7 mouse cellular contexts compared by ENCODE assay signal in genomic region chr9:95637271-95638181, GRCm38 (mm10). TPM values are rescaled to one million over a fixed set of nuclear protein-coding genes. Genes with fewer than 3 reads are reported as not detected.
DNase-seq lines count a peak whose midpoint lies in the region; ATAC-seq and TF ChIP-seq lines count a peak whose summit lies in the region.

Pcolce2 (plus strand) TSS chr9:95637601.

- no peaks in the 10 kb centered on the region for H3K4me1 ChIP-seq in cerebellum, adult 2 months (ENCODE audit: control insufficient read depth, insufficient read depth, low read length)
- no peaks in the 10 kb centered on the region for H3K4me1 ChIP-seq in hindbrain, embryonic 11.5 days (replicated peaks; ENCODE audit: control insufficient read depth, insufficient read depth, low read length)
- no peaks in the 10 kb centered on the region for H3K4me1 ChIP-seq in stomach, embryonic 14.5 days (ENCODE audit: control insufficient read depth, insufficient read depth, low read length)

- H3K4me2 ChIP-seq in hindbrain, embryonic 11.5 days (replicated peaks; ENCODE audit: low read depth, low read length) = peak within 1 kb of the TSS; percentile 95
- peak within 1 kb of the TSS; percentile 98 for H3K4me2 ChIP-seq in stomach, embryonic 14.5 days (replicated peaks; ENCODE audit: low read depth, low read length)

- H3K27ac ChIP-seq in cerebellum, adult 2 months (ENCODE audit: insufficient read depth, low read length) = no peak within 1 kb of the TSS
- H3K27ac ChIP-seq in hindbrain, embryonic 11.5 days (ENCODE audit: low read depth, low read length) = peak within 1 kb of the TSS; percentile 7; the same call in 1 of the 2 replicates
- no peak within 1 kb of the TSS for H3K27ac ChIP-seq in stomach, embryonic 14.5 days (ENCODE audit: low read length)

- peak; percentile 89 for DNase-seq in ZHBTc4 (ENCODE audit: low read depth, low spot score)
- peak; percentile 46 to 48 for DNase-seq in cerebellum, adult 2 months
- peak; percentile 69 for DNase-seq in forelimb bud, embryonic 11.5 days (ENCODE audit: low read depth, low spot score)
- DNase-seq in hindbrain, embryonic 11.5 days (ENCODE audit: low spot score) = peak; percentile 79
- peak; percentile 21 to 42 for DNase-seq in layer of hippocampus, postnatal 10 days (ENCODE audit: low spot score in 2 of 2)

- under 1% methylated on average over 71 of the region's 71 CpGs for WGBS in cerebellum, adult 2 months
- WGBS in hindbrain, embryonic 11.5 days = under 1% methylated on average over 59 of the region's 71 CpGs
- WGBS in stomach, embryonic 14.5 days = under 1% methylated on average over 51 of the region's 71 CpGs

- no peaks in the 10 kb centered on the region for H3K36me3 ChIP-seq in hindbrain, embryonic 11.5 days (ENCODE audit: control insufficient read depth, insufficient read depth, low read length)
- no peaks in the 10 kb centered on the region for H3K36me3 ChIP-seq in stomach, embryonic 14.5 days (ENCODE audit: control insufficient read depth, insufficient read depth, low read length)

- H3K9me3 ChIP-seq in hindbrain, embryonic 11.5 days (ENCODE audit: control insufficient read depth, low read length) = no peaks in the 10 kb centered on the region
- no peaks in the 10 kb centered on the region for H3K9me3 ChIP-seq in stomach, embryonic 14.5 days (ENCODE audit: control insufficient read depth, low read depth, low read length)

- TF ChIP-seq CTCF in cerebellum, adult 2 months (IDR thresholded peaks at IDR 0.05; ENCODE audit: borderline replicate concordance, insufficient read depth, low read depth, low read length) = no peak

- H3K27me3 ChIP-seq in cerebellum, adult 2 months (ENCODE audit: control insufficient read depth, insufficient read depth, low read length) = no peaks in the 10 kb centered on the region; the same call in 1 of the 2 replicates
- H3K27me3 ChIP-seq in hindbrain, embryonic 11.5 days (ENCODE audit: control insufficient read depth, insufficient read depth, low read length) = peaks cover 2% of the 10 kb centered on the region; the same call in 1 of the 2 replicates
- H3K27me3 ChIP-seq in stomach, embryonic 14.5 days (ENCODE audit: control insufficient read depth, insufficient read depth, low read length) = no peaks in the 10 kb centered on the region

- peak within 1 kb of the TSS; percentile 61 for H3K4me3 ChIP-seq in cerebellum, adult 2 months (replicated peaks; ENCODE audit: insufficient read depth, low read depth, low read length)
- H3K4me3 ChIP-seq in hindbrain, embryonic 11.5 days (ENCODE audit: low read depth, low read length) = peak within 1 kb of the TSS; percentile 73
- peak within 1 kb of the TSS; percentile 54 for H3K4me3 ChIP-seq in stomach, embryonic 14.5 days (ENCODE audit: low read depth, low read length)

- peak; percentile 94 for ATAC-seq in hindbrain, embryonic 11.5 days (ENCODE audit: low FRiP score)
- ATAC-seq in megakaryocyte progenitor cell, adult 5-6 weeks (replicated peaks; ENCODE audit: poor library complexity) = peak; percentile 49
- ATAC-seq in stomach, embryonic 14.5 days (ENCODE audit: insufficient number of reproducible peaks, insufficient read depth, low FRiP score, low read depth) = peak; percentile 58; the same call in 1 of the 2 replicates

- H3K9ac ChIP-seq in hindbrain, embryonic 11.5 days (ENCODE audit: low read depth, low read length) = peak within 1 kb of the TSS; percentile 80
- peak within 1 kb of the TSS; percentile 52 for H3K9ac ChIP-seq in stomach, embryonic 14.5 days (replicated peaks; ENCODE audit: low read depth, low read length)

- no peak for TF ChIP-seq POLR2A in cerebellum, adult 2 months (IDR thresholded peaks at IDR 0.05; ENCODE audit: borderline replicate concordance, insufficient read depth, low read length)

RNA-seq across cellular contexts. Expression of gene Pcolce2, which starts in this region (rescaled TPM):
- 3.4 and 4.5 TPM in 2 replicates for polyA plus RNA-seq in cerebellum, adult 2 months (2012; rRNA removed)
- 2.5 and 2.6 TPM in 2 replicates for polyA plus RNA-seq in hindbrain, embryonic 11.5 days (2014; fragmentation: Nextera tagmentation; extraction: Ambion mirVana)
- 1 to 10 TPM; 2.1 to 3.1 TPM for total RNA-seq in layer of hippocampus, postnatal 10 days (2021)
- total RNA-seq in megakaryocyte progenitor cell, adult 5-6 weeks (2015) = not detected in 2 replicates
- 0.12 TPM in 1 of 2 replicates, not detected in the other for total RNA-seq in megakaryocyte progenitor cell, adult 5-6 weeks (2017)
- 0.98 and 1.3 TPM in 2 replicates for polyA plus RNA-seq in stomach, embryonic 14.5 days (2014; fragmentation: Nextera tagmentation; extraction: Ambion mirVana)

Comparison
In these comparisons a context has a peak if more than half of its experiments do, and no peak if none do; other contexts are left out.
1. Peak in ATAC-seq in megakaryocyte progenitor cell, adult 5-6 weeks; RNA of the gene not detected or under 1 TPM.
2. DNase-seq: peak in every context shown above with its lines; median percentile 89 in ZHBTc4; 79 in hindbrain, embryonic 11.5 days; 69 in forelimb bud, embryonic 11.5 days; 47 in cerebellum, adult 2 months; 32 in layer of hippocampus, postnatal 10 days.